Mouse (Mus musculus) heart, postnatal 0 days (tissue): ENCODE measurements at regions not wholly inside any gene's neighbourhood (a gene's known extent, or its start where the extent isn't known, plus 50 kb on each side); places are given as distances from the start of the nearest gene placed in this dataset.

Source experiments
- ATAC-seq: fragments of 200-750 bp; cut with Nextera tagmentation; 2 replicates; pipeline ENCODE4 v1.8.0; 2017; ENCODE audit warnings: low read depth, moderate number of reproducible peaks, moderate library complexity; ENCODE audit not compliant: insufficient read depth
- DNase-seq: peaks from one replicate; pipeline ENCODE4 v3.0.0-alpha.2; 2016; ENCODE audit warnings: low spot score
- H3K27ac ChIP-seq: fragments of 300-500 bp; sonication (generic); 2 replicates; pipeline ENCODE4 v1.5.1; 2014; ENCODE audit warnings: low read depth, mild to moderate bottlenecking
- H3K27me3 ChIP-seq: fragments of 300-500 bp; sonication (generic); 2 replicates; pipeline ENCODE4 v1.6.1; 2014; ENCODE audit warnings: low read length, mixed read lengths; ENCODE audit not compliant: control insufficient read depth, insufficient read depth
- H3K36me3 ChIP-seq: fragments of 300-500 bp; sonication (generic); replicated peaks from 2 replicates; pipeline ENCODE4 v1.6.1; 2014; ENCODE audit warnings: low read length, mixed read lengths; ENCODE audit not compliant: control insufficient read depth, insufficient read depth
- H3K4me1 ChIP-seq: fragments of 300-500 bp; sonication (generic); 2 replicates; pipeline ENCODE4 v1.6.1; 2014; ENCODE audit warnings: antibody characterized with exemption; ENCODE audit not compliant: control insufficient read depth, insufficient read depth
- H3K4me2 ChIP-seq: fragments of 300-500 bp; sonication (generic); 2 replicates; pipeline ENCODE4 v1.6.1; 2014; ENCODE audit warnings: low read depth, mild to moderate bottlenecking, low read length, moderate library complexity
- H3K4me3 ChIP-seq: fragments of 300-500 bp; sonication (generic); 2 replicates; pipeline ENCODE4 v1.5.1; 2014; ENCODE audit warnings: low read depth, low read length
- H3K9ac ChIP-seq: fragments of 300-500 bp; sonication (generic); replicated peaks from 2 replicates; pipeline ENCODE4 v1.6.1; 2014; ENCODE audit warnings: low read depth, low read length, mixed read lengths
- H3K9me3 ChIP-seq: fragments of 300-500 bp; sonication (generic); replicated peaks from 2 replicates; pipeline ENCODE4 v1.6.1; 2016; ENCODE audit warnings: low read length; ENCODE audit not compliant: control insufficient read depth
- CTCF ChIP-seq: IDR thresholded peaks from 2 replicates; pipeline ENCODE4 v1.5.1; 2016; ENCODE audit warnings: antibody characterized with exemption, control low read depth, low read depth
- EP300 ChIP-seq: IDR thresholded peaks from 2 replicates; pipeline ENCODE4 v1.6.1; 2016; ENCODE audit warnings: antibody characterized with exemption, low read depth
- WGBS: fragments of 180-500 bp; shearing (Covaris S2); extraction: QIAGEN DNeasy Blood & Tissue Kit; methylation state at CpG from one replicate; pipeline ENCODE4 v1.1.7; 2014; 5-methylcytosine and 5-hydroxymethylcytosine counted together

GRCm38 (mm10) chr15:62457990-62458389 lies 1387.0 kb downstream of the Gsdmc2 start:
- Histone ChIP-seq H3K4me1 (no peaks in the 10 kb centered on the region), H3K27me3 (no peaks in the 10 kb centered on the region), H3K9ac (no peak overlapping the region), H3K27ac (no peak overlapping the region), H3K9me3 (no peaks in the 10 kb centered on the region), H3K4me3 (no peak overlapping the region), H3K36me3 (no peaks in the 10 kb centered on the region), H3K4me2 (no peak overlapping the region)
- ATAC-seq (no peak), DNase-seq (no peak)
- WGBS = 55% methylated on average over 2 of the region's 2 CpGs
- no peak for TF ChIP-seq EP300
- no peak for TF ChIP-seq CTCF

- Histone ChIP-seq H3K27ac (no peak overlapping the region), H3K36me3 (no peaks in the 10 kb centered on the region), H3K27me3 (no peaks in the 10 kb centered on the region), H3K4me2 (no peak overlapping the region), H3K9me3 (no peaks in the 10 kb centered on the region), H3K4me1 (no peaks in the 10 kb centered on the region), H3K9ac (no peak overlapping the region), H3K4me3 (no peak overlapping the region)
- ATAC-seq = no peak
- no peak for TF ChIP-seq EP300
- TF ChIP-seq CTCF = no peak
- WGBS = 77% methylated on average over 4 of the region's 4 CpGs
- DNase-seq = no peak
Measured at GRCm38 (mm10) chr15:62457051-62457664, 1387.8 kb downstream of the Gsdmc2 start.

DNA sequence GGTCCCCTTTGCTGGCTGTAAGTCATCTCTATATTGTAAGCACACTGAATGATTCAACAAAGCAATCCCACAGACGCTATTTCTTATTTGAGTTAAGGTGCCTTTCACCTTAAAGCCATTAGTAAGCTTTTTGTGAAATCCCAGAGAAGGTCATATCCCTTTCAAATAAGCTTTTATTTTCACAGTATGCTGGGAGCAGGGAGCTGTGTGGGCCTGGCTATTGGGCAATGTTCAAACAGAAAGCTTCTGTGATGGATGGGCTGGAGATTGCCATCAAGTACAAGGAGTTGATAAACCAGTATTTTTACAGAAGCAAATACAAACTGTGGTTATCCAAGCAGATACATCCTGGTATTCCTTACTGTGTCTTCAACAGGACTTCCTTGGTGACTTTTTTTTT lies 1389.0 kb downstream of the Gsdmc2 start:
- Histone ChIP-seq H3K9ac (no peak overlapping the region), H3K4me2 (no peak overlapping the region), H3K4me3 (no peak overlapping the region), H3K27ac (no peak overlapping the region), H3K4me1 (no peaks in the 10 kb centered on the region), H3K27me3 (no peaks in the 10 kb centered on the region), H3K36me3 (no peaks in the 10 kb centered on the region), H3K9me3 (no peaks in the 10 kb centered on the region)
- no peak for TF ChIP-seq CTCF
- no peak for TF ChIP-seq EP300
- 74% methylated on average over 1 of the region's 1 CpGs for WGBS
- ATAC-seq (no peak), DNase-seq (no peak)

DNA sequence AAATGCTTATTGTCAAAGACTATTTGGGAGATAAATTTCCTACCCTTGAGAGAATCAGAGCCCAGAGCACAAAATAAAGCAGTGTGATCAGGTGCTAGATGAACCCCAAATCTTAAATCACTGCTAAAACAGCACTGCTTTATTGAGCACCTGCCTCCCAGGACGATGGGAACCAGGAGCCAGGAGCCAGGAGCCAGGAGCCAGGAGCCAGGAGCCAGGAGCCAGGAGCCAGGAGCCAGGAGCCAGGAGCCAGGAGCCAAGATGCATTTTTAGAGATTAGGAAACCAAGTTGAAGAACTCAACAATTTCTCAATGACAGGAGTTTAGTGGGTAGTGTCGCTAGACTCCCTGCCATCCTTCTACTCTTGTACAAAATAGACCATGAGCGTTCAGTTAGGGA lies 1396.9 kb downstream of the Gsdmc2 start:
- Histone ChIP-seq H3K4me3 (no peak overlapping the region), H3K4me1 (no peaks in the 10 kb centered on the region), H3K27ac (no peak overlapping the region), H3K27me3 (no peaks in the 10 kb centered on the region), H3K9me3 (no peaks in the 10 kb centered on the region), H3K4me2 (no peak overlapping the region), H3K36me3 (no peaks in the 10 kb centered on the region), H3K9ac (no peak overlapping the region)
- no peak for DNase-seq
- WGBS = 73% methylated on average over 3 of the region's 3 CpGs
- no peak for ATAC-seq
- no peak for TF ChIP-seq EP300
- no peak for TF ChIP-seq CTCF

DNA sequence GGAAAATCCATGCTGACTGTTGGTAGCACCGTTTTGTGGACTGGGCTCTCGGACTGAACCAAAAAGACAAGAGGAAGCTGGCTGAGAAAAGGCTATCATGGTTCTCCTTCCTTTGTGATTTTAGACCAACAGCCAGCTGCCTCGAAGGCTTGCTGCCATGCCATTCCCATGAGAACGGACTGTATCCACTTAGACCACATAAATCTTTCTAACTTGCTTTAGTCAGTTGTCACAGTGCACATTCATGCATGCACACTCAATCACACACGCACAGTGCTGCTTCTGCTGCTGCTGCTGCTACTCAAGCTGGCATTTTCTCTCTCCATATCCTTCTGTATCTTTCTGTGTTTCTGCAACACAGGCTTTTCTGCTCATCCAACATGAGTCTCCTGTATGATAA lies 1405.8 kb downstream of the Gsdmc2 start:
- H3K27me3 ChIP-seq = no peaks in the 10 kb centered on the region
- H3K9me3 ChIP-seq = no peaks in the 10 kb centered on the region
- no peaks in the 10 kb centered on the region for H3K4me1 ChIP-seq
- H3K36me3 ChIP-seq = no peaks in the 10 kb centered on the region
- no peak overlapping the region for H3K9ac ChIP-seq
- no peak for TF ChIP-seq EP300
- no peak for TF ChIP-seq CTCF
- H3K4me2 ChIP-seq = no peak overlapping the region
- ATAC-seq = no peak
- H3K27ac ChIP-seq = no peak overlapping the region
- no peak for DNase-seq
- H3K4me3 ChIP-seq = no peak overlapping the region
- 62% methylated on average over 5 of the region's 5 CpGs for WGBS

DNA sequence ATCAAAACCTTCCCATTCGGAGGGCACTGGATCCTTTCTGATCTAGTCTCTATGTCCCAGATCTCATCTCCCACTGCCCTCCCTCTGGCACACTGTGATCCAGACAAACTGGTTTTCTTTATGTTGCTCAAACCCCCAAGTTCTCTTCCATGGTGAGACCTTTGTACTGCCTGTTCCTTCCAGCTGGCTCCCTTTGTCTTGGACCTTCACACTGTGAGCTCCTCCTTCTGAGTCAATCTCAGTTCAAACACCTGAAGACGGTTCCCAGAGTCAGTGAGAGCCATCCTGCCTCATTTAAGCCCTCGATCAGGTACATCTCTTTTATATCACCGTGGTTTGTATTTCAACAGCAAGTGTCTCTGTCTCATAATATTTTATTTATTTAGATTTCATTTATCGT lies 1408.3 kb downstream of the Gsdmc2 start:
- H3K4me1 ChIP-seq = no peaks in the 10 kb centered on the region
- 87% methylated on average over 5 of the region's 5 CpGs for WGBS
- no peak overlapping the region for H3K4me2 ChIP-seq
- no peaks in the 10 kb centered on the region for H3K27me3 ChIP-seq
- no peaks in the 10 kb centered on the region for H3K9me3 ChIP-seq
- H3K9ac ChIP-seq = no peak overlapping the region
- H3K36me3 ChIP-seq = no peaks in the 10 kb centered on the region
- no peak overlapping the region for H3K27ac ChIP-seq
- TF ChIP-seq CTCF = no peak
- ATAC-seq = no peak
- no peak overlapping the region for H3K4me3 ChIP-seq
- DNase-seq = no peak
